Mouse (Mus musculus): Measurements from ENCODE around the gene Dap. TPM values are rescaled to one million over a fixed set of nuclear protein-coding genes. Genes with fewer than 3 reads are reported as not detected.

Dap gene
- total RNA-seq, 2 experiments from 2014 or later, result 9.1 to 9.8 TPM

Other genes with a start within 250 kb of the Dap start
- 10 to 100 TPM; 45.8 to 52.8 TPM for gene Ankrd33b, start 143.4 kb downstream of the Dap start, total RNA-seq (2021)
- gene Ropn1l, start 229.4 kb downstream of the Dap start, total RNA-seq (2021), result 1 to 10 TPM; 1.3 to 1.5 TPM